Mouse (Mus musculus) embryo, embryonic 11 days (tissue): ENCODE results near the gene Agt.

Source experiments
- DNase-seq: peaks from one replicate; pipeline ENCODE4 v3.0.0-alpha.2; 2015

The Agt gene

DNA sequence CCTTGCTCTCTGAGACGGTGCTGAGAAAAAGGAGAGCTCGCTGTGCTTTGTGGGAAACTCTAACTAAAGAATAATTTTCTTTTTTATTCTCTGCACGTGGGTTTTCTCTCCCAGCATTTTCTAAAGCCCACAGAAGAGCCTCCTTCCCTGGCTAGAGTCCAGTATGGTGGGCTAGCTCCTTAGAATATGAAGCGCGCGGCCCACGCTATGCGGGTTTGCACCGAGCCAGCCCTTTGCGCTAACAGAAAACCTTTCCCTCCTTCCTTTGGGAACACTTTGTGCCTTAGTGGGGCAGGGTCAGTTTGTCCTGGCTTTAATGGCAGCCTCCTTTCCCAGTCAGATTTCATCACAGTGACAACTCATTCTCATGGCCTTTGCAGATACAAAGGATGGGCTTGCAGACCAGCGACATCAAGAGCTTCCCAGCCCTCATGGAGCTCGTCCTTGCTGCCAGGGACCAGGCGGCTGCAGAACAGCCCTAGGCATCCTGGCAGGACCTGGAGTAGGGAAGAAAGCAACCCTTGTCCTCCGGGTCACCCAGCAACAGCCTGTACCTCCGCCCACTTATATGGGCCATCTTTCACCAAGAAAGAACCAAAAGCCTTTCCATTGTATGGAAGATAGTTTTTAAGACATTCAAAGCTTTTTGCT is 18.4 kb downstream of the Agt start:
- DNase-seq = no peak

- DNase-seq = no peak
Observed at GRCm38 (mm10) chr8:124548187-124548586, 21.3 kb downstream of the Agt start.

GRCm38 (mm10) chr8:124547269-124547668 is 22.2 kb downstream of the Agt start:
- no peak for DNase-seq

GRCm38 (mm10) chr8:124546815-124547214 is 22.7 kb downstream of the Agt start:
- DNase-seq = no peak

DNA sequence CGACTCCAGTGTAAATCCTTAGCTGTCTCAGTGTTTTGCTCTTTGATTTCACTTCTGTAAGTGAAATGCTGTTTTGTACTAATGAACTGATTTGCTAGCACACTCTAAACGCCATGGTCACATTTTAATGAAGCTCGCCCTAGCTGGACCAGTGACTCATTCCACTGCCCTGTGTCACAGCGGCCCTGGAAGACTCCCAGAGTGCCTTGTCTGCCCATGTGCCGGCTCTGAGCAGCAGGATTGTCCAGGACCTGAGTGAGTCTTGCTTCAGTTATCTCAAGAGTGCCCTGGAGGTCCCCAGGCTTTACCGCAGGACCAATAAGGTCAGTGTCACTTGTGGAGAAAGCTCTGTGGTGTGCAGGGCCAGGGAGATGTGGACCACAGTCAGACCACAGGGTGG is 23.1 kb downstream of the Agt start:
- no peak for DNase-seq

- no peak for DNase-seq
Observed at GRCm38 (mm10) chr8:124543272-124543671, 26.2 kb downstream of the Agt start.

GRCm38 (mm10) chr8:124542001-124542400 is 27.5 kb downstream of the Agt start:
- no peak for DNase-seq

GRCm38 (mm10) chr8:124540906-124541305 is 28.6 kb downstream of the Agt start:
- no peak for DNase-seq

GRCm38 (mm10) chr8:124535451-124535850 is 34.1 kb downstream of the Agt start:
- DNase-seq = no peak

DNA sequence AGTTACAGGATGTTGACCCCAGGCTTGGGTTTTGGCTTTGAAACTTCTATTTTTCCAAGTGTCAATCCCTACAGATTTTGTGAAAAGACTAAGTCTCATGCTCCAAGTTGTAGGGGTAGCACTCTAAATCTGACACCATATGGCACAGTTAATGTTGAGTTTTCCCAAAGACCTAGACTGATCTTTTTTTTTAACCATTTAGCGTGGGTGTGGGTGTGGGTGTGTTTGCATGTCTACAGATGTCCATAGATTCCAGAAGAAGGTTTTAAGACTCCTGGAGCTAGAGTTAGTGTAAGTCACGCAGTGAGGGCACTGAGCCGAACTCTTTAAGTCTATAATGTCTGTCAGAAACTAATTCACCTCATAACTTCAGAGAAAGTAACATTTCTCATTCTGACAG is 36.9 kb downstream of the Agt start:
- no peak for DNase-seq

DNA sequence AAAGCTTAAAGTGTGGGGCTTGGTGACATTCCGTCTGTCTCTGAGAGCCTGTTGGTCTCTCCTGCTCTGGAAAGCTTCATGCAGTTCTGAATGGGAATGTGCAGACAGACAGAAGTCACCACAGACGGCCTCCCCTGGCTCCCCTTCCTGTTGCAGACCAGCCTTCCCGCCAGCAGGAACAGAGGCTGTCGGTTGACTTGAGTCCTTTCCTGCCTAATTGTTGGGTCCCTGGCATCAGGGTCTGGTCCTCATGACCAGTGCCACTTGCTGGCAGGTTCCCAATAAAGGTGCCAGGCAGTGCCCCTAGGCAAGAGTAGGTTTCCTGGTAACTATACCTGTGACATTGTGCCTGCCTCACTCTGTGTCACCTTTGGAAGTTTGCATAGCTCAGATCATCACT is 38.5 kb downstream of the Agt start:
- DNase-seq = no peak

GRCm38 (mm10) chr8:124530556-124530955 is 39.0 kb downstream of the Agt start:
- no peak for DNase-seq

- no peak for DNase-seq
Observed at GRCm38 (mm10) chr8:124530076-124530475, 39.4 kb downstream of the Agt start.

- no peak for DNase-seq
Observed at GRCm38 (mm10) chr8:124526261-124526660, 43.2 kb downstream of the Agt start.

GRCm38 (mm10) chr8:124521946-124522345 is 47.6 kb downstream of the Agt start:
- DNase-seq = no peak

- DNase-seq = peak; percentile 98
Observed at GRCm38 (mm10) chr8:124520249-124521080, 49.0 kb downstream of the Agt start, which contains the start of gene Cog2. TSS of gene Cog2 (plus strand) at chr8:124520767.

DNA sequence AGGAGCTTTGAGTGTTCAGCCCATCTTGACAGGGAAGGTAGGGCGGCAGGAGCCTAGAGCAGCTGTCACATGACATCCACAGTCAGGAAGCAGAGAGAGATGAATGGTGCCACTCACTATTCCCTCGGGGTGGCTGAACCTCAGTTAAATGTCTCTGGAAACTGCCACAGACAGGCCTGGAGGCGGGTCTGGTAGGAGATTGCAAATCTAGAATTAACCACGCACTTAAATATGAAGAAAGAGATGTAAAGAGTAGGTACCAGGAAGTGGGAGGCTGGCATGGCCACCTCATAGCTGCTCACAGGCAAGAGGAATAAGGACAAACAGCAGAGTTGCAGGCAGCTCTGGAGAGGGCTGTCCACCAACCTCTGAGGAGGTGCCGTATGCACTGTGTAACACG is 52.4 kb downstream of the Agt start:
- no peak for DNase-seq

DNA sequence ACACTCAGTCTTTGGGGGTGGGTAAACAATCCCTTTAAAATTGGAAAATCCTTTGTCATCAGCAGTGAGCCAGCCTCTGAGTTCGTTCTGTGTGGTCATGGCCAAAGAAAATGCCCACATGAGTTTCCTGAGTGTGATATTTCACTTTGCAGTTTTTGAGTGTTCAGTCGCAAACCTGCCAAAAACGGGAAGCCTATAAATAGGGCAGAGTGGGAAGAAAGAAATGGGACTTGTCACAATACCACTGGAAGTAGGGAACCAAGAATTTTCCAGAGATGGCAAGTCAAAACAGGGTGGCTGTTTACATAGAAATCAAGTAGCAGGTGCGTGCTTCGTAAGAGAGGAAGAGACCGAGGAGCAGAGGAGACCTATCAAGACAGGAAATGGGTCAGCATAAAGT is 53.0 kb downstream of the Agt start:
- DNase-seq = no peak

GRCm38 (mm10) chr8:124516039-124516438 is 53.5 kb downstream of the Agt start:
- DNase-seq = no peak

GRCm38 (mm10) chr8:124509156-124509555 is 60.4 kb downstream of the Agt start:
- no peak for DNase-seq

GRCm38 (mm10) chr8:124508321-124508695 is 61.2 kb downstream of the Agt start:
- DNase-seq = no peak

DNA sequence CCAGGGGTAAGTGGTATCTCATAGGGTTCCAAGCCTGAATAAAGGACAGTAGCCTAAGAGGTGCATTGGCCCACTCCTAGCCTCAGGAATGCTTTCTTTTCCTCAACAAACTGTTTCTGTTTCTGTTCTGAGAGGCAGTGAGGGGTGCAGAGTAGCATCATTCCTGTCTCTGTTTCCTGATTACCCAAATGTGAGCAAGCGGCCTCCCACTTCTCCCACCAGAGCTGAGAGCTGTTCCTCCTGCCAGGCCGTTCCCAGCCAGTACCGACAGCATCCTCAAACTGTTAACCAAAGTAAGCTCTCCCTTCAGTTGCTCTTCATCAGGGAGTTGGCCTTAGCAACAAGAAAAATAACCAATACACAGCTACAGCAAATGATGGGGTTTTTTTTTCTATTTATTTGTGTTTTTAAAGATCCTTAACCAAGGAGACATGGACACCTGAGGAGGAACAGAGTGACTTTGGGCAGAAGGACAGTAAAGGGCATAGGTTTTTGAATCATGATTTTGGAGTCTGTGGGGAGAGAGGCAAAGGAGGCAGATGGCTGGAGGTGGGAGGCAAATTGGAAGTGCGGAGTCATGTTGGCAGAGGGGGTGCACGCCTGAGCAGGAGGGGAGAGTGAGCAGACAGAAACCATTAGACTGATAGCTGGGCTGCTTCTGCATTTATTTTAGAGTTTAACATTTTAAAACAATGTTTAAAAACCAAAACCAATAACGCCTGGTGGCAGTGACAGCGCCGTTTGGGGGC is 61.8 kb downstream of the Agt start:
- no peak for DNase-seq
